Mouse (Mus musculus) forebrain, embryonic 11.5 days (tissue): ENCODE measurements around the gene Methig1. TPM values are rescaled to one million over a fixed set of nuclear protein-coding genes. Genes with fewer than 3 reads are reported as not detected.

ENCODE experiments used
- ATAC-seq: fragments of 200-750 bp; cut with Nextera tagmentation; replicated peaks from 2 replicates; pipeline ENCODE4 v1.8.0; 2017; ENCODE audit warnings: moderate TSS enrichment; ENCODE audit not compliant: low FRiP score
- DNase-seq: peaks from one replicate; pipeline ENCODE4 v3.0.0-alpha.2; 2017; ENCODE audit warnings: low spot score
- H3K27ac ChIP-seq: fragments of 300-500 bp; sonication (generic); 2 replicates; pipeline ENCODE4 v1.5.1; 2014; ENCODE audit warnings: low read depth, low read length
- H3K27me3 ChIP-seq: fragments of 300-500 bp; sonication (generic); 2 replicates; pipeline ENCODE4 v1.6.1; 2014; ENCODE audit warnings: mild to moderate bottlenecking, low read length, mixed read lengths; ENCODE audit not compliant: control insufficient read depth, insufficient read depth
- H3K36me3 ChIP-seq: fragments of 300-500 bp; sonication (generic); 2 replicates; pipeline ENCODE4 v1.6.1; 2014; ENCODE audit warnings: mild to moderate bottlenecking, low read length, moderate library complexity, mixed read lengths; ENCODE audit not compliant: control insufficient read depth, insufficient read depth
- H3K4me1 ChIP-seq: fragments of 300-500 bp; sonication (generic); replicated peaks from 2 replicates; pipeline ENCODE4 v1.6.1; 2014; ENCODE audit warnings: low read length, mixed read lengths; ENCODE audit not compliant: control insufficient read depth, insufficient read depth
- H3K4me2 ChIP-seq: fragments of 300-500 bp; sonication (generic); 2 replicates; pipeline ENCODE4 v1.6.1; 2014; ENCODE audit warnings: low read depth, mild to moderate bottlenecking, low read length, moderate library complexity, mixed read lengths; ENCODE audit not compliant: severe bottlenecking
- H3K4me3 ChIP-seq: fragments of 300-500 bp; sonication (generic); 2 replicates; pipeline ENCODE4 v1.5.1; 2014; ENCODE audit warnings: low read depth, low read length
- H3K9ac ChIP-seq: fragments of 300-500 bp; sonication (generic); 2 replicates; pipeline ENCODE4 v1.6.1; 2014; ENCODE audit warnings: low read length
- H3K9me3 ChIP-seq: fragments of 300-500 bp; sonication (generic); 2 replicates; pipeline ENCODE4 v1.6.1; 2016; ENCODE audit warnings: low read length, mixed read lengths; ENCODE audit not compliant: control insufficient read depth
- WGBS: fragments of 180-500 bp; shearing (Covaris S2); extraction: QIAGEN DNeasy Blood & Tissue Kit; methylation state at CpG from one replicate; pipeline ENCODE4 v1.1.7; 2014; 5-methylcytosine and 5-hydroxymethylcytosine counted together
- polyA plus RNA-seq: library from polyadenylated mRNA; unstranded; fragments of >200 nt; fragmentation: Nextera tagmentation; extraction: Ambion mirVana; gene quantifications from 2 replicates; pipeline ENCODE4 v1.2.1, GENCODE M21; 2014

The Methig1 gene
- polyA plus RNA-seq, 1 experiment from 2014 or later = not detected

DNA sequence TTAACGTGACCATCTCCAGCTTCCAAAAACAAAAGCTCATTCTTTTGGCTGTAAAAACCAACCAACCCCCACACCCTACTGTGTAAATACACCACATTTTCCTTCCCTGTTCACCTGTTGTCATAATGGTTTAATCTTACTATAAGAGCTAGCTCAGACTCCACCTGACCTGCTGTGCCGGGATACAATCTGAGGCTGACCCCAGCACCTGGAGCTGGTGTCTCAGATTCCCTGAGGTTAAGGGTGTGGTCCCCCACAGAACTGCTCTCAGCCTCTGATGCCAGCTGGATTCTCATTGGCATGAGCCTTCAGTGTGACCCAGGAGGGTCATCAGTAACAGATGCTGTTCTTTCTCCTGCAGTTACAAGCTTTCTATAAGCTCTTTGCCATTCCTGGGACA lies 27.2 kb downstream of the Methig1 start:
- 70% methylated on average over 2 of the region's 2 CpGs for WGBS
- H3K27me3 ChIP-seq = no peaks in the 10 kb centered on the region
- H3K4me3 ChIP-seq = no peak overlapping the region
- no peak for ATAC-seq
- no peaks in the 10 kb centered on the region for H3K36me3 ChIP-seq
- H3K9ac ChIP-seq = no peak overlapping the region
- no peak overlapping the region for H3K27ac ChIP-seq
- no peaks in the 10 kb centered on the region for H3K4me1 ChIP-seq
- peak; percentile 44 for DNase-seq
- H3K4me2 ChIP-seq = no peak overlapping the region
- no peaks in the 10 kb centered on the region for H3K9me3 ChIP-seq

- DNase-seq (no peak), ATAC-seq (no peak)
- no peak overlapping the region for H3K9ac ChIP-seq
- H3K4me3 ChIP-seq = no peak overlapping the region
- H3K27ac ChIP-seq = no peak overlapping the region
- no peak overlapping the region for H3K4me2 ChIP-seq
- no peaks in the 10 kb centered on the region for H3K9me3 ChIP-seq
- no peaks in the 10 kb centered on the region for H3K4me1 ChIP-seq
- no peaks in the 10 kb centered on the region for H3K36me3 ChIP-seq
- no peaks in the 10 kb centered on the region for H3K27me3 ChIP-seq
- 91% methylated on average over 9 of the region's 9 CpGs for WGBS
These were observed 32.8 kb downstream of the Methig1 start for GRCm38 (mm10) chr15:100385705-100386104.

- Histone ChIP-seq H3K36me3 (no peaks in the 10 kb centered on the region), H3K9me3 (no peaks in the 10 kb centered on the region), H3K9ac (no peak overlapping the region), H3K4me2 (no peak overlapping the region), H3K27me3 (no peaks in the 10 kb centered on the region), H3K4me3 (no peak overlapping the region), H3K27ac (no peak overlapping the region), H3K4me1 (no peaks in the 10 kb centered on the region)
- ATAC-seq (no peak), DNase-seq (no peak)
- WGBS = 96% methylated on average over 17 of the region's 17 CpGs
These were observed 34.7 kb downstream of the Methig1 start for GRCm38 (mm10) chr15:100387544-100388223.

- ATAC-seq (no peak), DNase-seq (no peak)
- no peaks in the 10 kb centered on the region for H3K27me3 ChIP-seq
- H3K36me3 ChIP-seq = no peaks in the 10 kb centered on the region
- no peaks in the 10 kb centered on the region for H3K9me3 ChIP-seq
- H3K9ac ChIP-seq = no peak overlapping the region
- no peaks in the 10 kb centered on the region for H3K4me1 ChIP-seq
- H3K4me3 ChIP-seq = no peak overlapping the region
- WGBS = 89% methylated on average over 16 of the region's 16 CpGs
- no peak overlapping the region for H3K27ac ChIP-seq
- H3K4me2 ChIP-seq = no peak overlapping the region
These were observed 35.4 kb downstream of the Methig1 start for GRCm38 (mm10) chr15:100388224-100388835.

DNA sequence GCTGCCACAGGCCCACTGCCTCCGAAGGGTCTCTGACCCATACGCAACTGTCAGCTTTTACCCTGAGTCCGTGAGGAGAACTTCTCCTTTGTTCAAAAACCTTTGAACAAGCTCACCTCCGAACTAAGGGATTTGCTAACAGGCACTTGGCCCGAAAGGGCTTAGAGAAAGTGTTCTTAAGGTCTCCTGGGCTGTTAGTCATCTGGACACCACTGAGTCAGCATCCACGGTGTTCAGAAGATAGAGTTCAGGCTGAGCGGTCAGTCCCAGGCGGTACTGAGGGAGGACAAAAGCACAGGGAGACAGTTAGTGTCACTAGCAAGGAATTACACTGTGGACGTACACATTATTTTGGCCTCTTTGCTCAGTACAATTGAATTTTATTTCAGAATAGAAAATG lies 35.9 kb downstream of the Methig1 start:
- H3K9me3 ChIP-seq = no peaks in the 10 kb centered on the region
- H3K36me3 ChIP-seq = no peaks in the 10 kb centered on the region
- no peak overlapping the region for H3K4me2 ChIP-seq
- H3K27me3 ChIP-seq = no peaks in the 10 kb centered on the region
- no peak overlapping the region for H3K27ac ChIP-seq
- H3K9ac ChIP-seq = no peak overlapping the region
- WGBS = 60% methylated on average over 9 of the region's 9 CpGs
- no peak overlapping the region for H3K4me3 ChIP-seq
- no peaks in the 10 kb centered on the region for H3K4me1 ChIP-seq
- DNase-seq (no peak), ATAC-seq (no peak)

DNA sequence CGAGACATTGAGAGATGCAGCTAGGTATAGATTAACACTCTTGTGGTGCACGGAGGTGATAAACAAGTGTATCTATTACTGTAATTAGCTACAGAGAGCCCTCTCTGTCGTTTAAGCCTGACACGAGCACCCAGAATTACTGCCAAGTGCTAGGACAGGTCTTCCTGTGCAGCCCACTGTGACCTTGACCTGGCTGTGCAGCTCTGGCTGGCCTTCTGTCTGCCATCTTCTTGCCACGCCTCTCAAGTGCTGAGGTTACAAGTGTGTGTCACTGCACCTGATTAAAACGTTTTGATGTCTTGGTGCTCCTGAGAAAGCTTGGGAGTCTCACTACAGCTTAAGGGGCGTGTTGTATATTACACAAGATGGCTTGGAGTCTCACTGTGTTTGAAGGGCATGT lies 38.1 kb downstream of the Methig1 start:
- no peak overlapping the region for H3K27ac ChIP-seq
- H3K9ac ChIP-seq = no peak overlapping the region
- no peaks in the 10 kb centered on the region; the same call in 1 of the 2 replicates for H3K36me3 ChIP-seq
- H3K4me2 ChIP-seq = no peak overlapping the region
- no peak overlapping the region for H3K4me3 ChIP-seq
- DNase-seq (no peak), ATAC-seq (no peak)
- H3K4me1 ChIP-seq = no peaks in the 10 kb centered on the region
- no peaks in the 10 kb centered on the region for H3K9me3 ChIP-seq
- WGBS = 84% methylated on average over 7 of the region's 7 CpGs
- H3K27me3 ChIP-seq = no peaks in the 10 kb centered on the region

DNA sequence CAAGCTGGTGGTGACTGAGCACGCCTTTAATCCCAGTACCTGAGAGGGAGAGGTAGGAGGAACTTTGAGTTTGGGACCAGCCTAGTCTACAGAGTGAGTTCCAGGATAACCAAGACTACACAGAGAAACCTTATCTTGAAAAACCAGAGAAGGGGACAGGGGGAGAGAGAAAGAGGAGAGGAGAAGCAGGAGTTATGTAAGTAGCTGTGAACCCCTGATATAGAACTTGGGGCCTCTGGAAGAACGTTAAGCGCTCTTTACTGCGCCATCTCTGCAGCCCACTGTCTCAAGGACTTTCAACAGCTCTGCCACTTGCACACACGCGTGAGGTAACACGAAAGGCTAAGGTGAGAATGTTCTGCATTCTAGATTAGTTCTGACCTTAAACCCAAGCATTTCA lies 38.6 kb downstream of the Methig1 start:
- no peaks in the 10 kb centered on the region for H3K27me3 ChIP-seq
- no peaks in the 10 kb centered on the region; the same call in 1 of the 2 replicates for H3K36me3 ChIP-seq
- H3K4me3 ChIP-seq = no peak overlapping the region
- no peak overlapping the region for H3K27ac ChIP-seq
- no peaks in the 10 kb centered on the region for H3K9me3 ChIP-seq
- no peaks in the 10 kb centered on the region for H3K4me1 ChIP-seq
- 96% methylated on average over 7 of the region's 7 CpGs for WGBS
- H3K4me2 ChIP-seq = no peak overlapping the region
- DNase-seq (no peak), ATAC-seq (no peak)
- no peak overlapping the region for H3K9ac ChIP-seq

- peaks cover 5% of the 10 kb centered on the region; the same call in 1 of the 2 replicates for H3K36me3 ChIP-seq
- no peak for ATAC-seq
- no peak for DNase-seq
- H3K4me3 ChIP-seq = no peak overlapping the region
- H3K27ac ChIP-seq = no peak overlapping the region
- H3K4me1 ChIP-seq = no peaks in the 10 kb centered on the region
- no peak overlapping the region for H3K4me2 ChIP-seq
- 92% methylated on average over 11 of the region's 11 CpGs for WGBS
- H3K9ac ChIP-seq = no peak overlapping the region
- H3K9me3 ChIP-seq = no peaks in the 10 kb centered on the region
- no peaks in the 10 kb centered on the region for H3K27me3 ChIP-seq
These were observed 40.1 kb downstream of the Methig1 start for GRCm38 (mm10) chr15:100393016-100393415.

- no peaks in the 10 kb centered on the region for H3K9me3 ChIP-seq
- no peak overlapping the region for H3K4me2 ChIP-seq
- H3K4me3 ChIP-seq = no peak overlapping the region
- no peaks in the 10 kb centered on the region for H3K4me1 ChIP-seq
- H3K36me3 ChIP-seq = peaks cover 16% of the 10 kb centered on the region; the same call in 1 of the 2 replicates
- H3K27me3 ChIP-seq = no peaks in the 10 kb centered on the region
- no peak overlapping the region for H3K27ac ChIP-seq
- no peak for DNase-seq
- no peak for ATAC-seq
- 94% methylated on average over 3 of the region's 3 CpGs for WGBS
- no peak overlapping the region for H3K9ac ChIP-seq
These were observed 42.6 kb downstream of the Methig1 start for GRCm38 (mm10) chr15:100395561-100395960.
